Mouse (Mus musculus) cerebellum, adult (tissue): ENCODE measurements around the gene Ankrd33b.

Experiments used
- ATAC-seq: cut with Nextera tagmentation; 2 replicates; pipeline ENCODE4 v1.9.2; 2017; ENCODE audit warnings: mild to moderate bottlenecking, moderate library complexity, mixed read lengths; ENCODE audit not compliant: insufficient number of reproducible peaks, low FRiP score, low TSS enrichment

The Ankrd33b gene

DNA sequence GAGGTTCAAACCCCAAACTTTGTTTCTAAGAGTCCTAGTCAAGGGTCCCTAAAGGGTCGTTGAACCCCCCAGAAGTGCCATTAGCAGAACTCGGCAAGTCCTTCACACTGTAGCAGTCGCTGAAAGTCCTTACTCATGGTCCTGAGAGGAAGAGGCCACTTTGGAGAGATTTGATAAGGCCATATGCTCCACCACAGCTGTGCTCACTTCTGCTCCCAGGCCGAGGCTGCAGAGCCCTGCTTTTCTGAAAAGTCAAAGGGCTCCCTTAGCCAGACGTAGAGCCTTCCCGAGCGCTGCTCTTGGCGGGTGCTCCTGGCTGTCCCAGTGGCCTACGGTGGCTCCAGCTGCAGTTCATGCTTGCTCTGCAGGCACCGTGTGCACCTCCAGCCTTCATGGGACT lies 94.0 kb downstream of the Ankrd33b start:
- no peak for ATAC-seq

GRCm38 (mm10) chr15:31272695-31273094 lies 94.8 kb downstream of the Ankrd33b start:
- peak; percentile 41; the same call in 1 of the 2 replicates for ATAC-seq

DNA sequence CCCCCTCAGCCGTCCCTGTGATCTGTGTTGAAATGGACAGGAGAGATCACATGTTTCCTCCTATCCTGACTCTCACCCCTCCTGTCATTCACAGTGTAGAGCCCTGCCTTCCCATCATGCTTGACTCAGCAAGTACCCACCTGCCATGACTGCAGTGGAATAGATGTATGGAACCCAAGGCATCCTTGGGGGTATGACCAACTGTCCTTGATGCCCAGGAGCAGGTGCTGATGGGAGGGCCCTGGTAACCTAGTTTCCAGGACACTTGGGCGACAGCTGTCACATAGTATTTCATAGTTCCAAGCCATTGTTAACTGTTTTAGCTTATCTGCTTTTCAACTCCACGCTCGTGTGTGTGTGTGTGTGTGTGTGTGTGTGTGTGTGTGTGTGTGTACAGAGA lies 98.0 kb downstream of the Ankrd33b start:
- ATAC-seq: no peak

GRCm38 (mm10) chr15:31268148-31268547 lies 99.4 kb downstream of the Ankrd33b start:
- ATAC-seq: no peak

GRCm38 (mm10) chr15:31265845-31266244 lies 101.7 kb downstream of the Ankrd33b start:
- no peak for ATAC-seq

- ATAC-seq: no peak
Observed at GRCm38 (mm10) chr15:31265404-31265803, 102.1 kb downstream of the Ankrd33b start.

GRCm38 (mm10) chr15:31264827-31265226 lies 102.7 kb downstream of the Ankrd33b start:
- ATAC-seq: peak; percentile 61; the same call in 1 of the 2 replicates

DNA sequence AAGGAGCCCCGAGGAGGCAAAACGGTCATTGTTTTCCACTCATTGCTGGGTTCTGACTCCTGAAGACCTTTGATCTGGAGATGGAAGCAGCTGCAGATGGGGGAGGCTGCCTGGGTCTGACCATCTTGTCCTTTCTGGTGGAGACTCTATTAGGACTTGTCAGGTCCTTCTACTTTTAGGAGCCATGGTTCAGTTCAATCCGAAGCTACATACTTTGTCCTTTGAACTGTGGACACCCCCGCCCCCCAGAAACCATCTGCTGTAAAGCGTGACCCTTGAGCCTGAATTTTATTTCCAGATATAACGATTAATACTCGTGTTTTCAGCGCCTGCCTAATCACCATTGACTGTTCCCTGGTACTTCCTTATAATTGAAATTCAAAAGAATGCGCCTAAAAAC lies 105.2 kb downstream of the Ankrd33b start:
- no peak for ATAC-seq

DNA sequence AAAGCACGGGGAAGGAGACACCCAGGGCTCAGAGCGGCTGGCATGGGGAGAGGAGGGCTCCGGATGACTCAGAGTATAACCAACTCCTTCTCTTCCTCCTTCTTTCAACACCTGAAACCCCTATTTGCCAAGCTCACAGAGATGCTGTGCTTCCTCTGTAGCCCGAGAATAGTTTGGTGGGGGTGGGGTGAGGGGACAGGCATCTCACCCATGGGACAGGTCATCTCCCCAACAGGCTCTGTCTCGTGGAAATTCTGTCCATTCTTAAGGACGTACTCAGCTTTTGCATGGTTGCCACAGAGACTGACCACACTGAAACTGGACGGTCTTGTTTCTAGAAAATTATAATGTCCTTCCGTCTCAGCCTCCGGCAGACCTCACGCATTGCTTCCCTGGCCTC lies 106.4 kb downstream of the Ankrd33b start:
- ATAC-seq: no peak

DNA sequence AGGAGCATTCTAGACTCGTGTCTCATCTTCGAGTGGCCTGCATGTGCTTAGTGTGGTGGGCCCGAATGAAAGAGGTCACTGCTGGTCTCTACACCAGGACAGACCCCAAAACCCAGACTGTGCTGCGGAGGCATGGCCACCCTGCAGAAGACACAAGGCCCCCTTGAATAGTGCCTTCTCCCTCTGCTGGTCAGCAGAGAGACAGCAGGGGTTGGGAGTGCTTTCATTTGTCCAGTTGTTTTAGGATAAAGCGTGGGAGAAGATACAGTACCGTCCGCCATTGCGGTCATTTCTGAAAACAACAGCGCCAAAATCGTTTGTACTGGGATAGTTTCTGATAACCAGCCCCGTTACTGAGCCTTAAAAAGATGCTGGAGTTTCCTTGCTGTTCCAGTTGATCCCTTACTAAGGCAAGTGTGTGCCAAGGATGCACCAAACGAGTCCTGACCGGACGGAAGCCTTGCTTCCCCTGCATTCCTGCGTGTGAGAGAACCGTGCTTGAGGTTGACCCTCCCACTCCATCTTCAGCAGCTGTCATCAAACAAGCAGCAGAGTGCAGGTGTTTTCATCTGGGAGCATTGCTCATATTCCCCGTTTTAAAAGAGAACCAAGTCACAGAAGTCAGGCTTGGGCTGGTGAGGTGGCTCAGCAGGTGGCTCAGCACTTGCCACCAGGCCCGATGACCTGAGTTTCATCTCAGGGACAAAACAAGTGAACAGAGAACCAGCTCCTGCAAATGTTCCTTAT lies 108.7 kb downstream of the Ankrd33b start:
- ATAC-seq: no peak

DNA sequence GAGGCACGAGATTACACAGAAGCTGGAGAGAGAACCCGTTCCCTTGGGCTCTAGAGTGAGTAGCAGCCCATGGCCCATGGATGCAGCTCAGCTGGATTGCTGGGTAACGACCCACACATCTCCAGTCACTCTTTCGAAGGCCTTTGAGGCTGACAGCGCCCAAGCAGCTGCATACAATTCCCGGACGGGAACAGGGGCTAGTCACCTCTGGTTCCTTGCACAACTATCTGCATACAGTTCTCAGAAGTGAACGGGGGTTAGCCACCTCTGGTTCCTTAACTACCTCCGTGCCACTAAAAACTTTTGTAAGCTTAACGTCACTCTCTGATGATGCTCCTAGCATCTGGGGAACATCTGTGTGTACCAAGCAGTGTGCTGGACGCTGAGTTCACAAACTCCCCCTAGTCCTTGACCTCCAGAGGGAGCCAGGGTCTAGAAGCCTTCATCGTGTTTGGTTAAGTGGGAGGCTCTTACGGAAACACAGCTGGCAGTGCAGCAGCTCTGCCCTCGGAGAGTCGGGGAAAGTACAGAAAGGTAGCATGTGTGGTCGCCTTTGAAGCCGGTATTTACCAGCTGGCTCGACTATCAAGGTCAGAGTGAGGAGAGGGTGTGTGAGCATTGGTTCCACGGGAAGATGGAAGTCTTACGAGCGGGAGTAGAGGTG lies 109.4 kb downstream of the Ankrd33b start:
- ATAC-seq: no peak

- no peak for ATAC-seq
Observed at GRCm38 (mm10) chr15:31257329-31257728, 110.2 kb downstream of the Ankrd33b start.

DNA sequence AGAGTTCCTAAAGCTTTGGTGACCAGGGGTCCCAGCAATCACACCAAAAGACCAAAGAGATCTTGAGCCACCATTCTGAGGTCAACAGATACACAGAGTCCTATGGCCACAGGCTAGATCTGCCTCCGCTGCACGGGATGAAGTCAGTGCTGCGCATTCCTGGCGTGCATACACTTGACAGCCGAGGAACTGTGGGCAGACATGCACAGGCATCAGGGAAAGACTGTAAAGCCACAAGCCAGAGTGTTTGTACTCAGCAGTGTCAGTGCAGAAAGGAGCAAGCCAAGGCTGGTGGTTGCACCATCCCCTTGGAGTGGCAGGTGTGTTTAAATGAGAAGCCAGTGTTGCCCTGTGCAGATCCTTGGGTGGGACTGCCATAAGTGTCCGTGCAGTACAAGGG lies 111.8 kb downstream of the Ankrd33b start:
- ATAC-seq: no peak

GRCm38 (mm10) chr15:31254939-31255535 lies 112.5 kb downstream of the Ankrd33b start:
- no peak for ATAC-seq

DNA sequence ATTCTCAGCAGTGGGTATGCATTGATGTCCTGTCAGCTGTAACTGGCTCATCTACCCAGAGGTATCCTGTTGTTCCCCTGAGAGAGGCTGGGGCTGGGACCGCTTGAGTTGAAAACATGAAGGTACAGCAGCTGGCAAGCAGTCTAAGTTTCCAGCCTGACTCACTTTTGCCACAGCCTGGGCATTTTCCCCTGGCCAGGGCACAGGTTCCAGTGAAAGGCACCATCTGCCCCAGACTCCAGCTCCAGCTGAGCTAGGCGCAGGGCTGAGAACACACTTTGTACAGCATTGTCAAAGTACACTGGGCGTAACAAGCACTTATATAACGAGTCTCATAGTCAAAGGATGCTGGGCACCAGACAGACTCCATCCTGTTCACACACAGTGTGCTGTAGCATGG lies 113.6 kb downstream of the Ankrd33b start:
- no peak for ATAC-seq

DNA sequence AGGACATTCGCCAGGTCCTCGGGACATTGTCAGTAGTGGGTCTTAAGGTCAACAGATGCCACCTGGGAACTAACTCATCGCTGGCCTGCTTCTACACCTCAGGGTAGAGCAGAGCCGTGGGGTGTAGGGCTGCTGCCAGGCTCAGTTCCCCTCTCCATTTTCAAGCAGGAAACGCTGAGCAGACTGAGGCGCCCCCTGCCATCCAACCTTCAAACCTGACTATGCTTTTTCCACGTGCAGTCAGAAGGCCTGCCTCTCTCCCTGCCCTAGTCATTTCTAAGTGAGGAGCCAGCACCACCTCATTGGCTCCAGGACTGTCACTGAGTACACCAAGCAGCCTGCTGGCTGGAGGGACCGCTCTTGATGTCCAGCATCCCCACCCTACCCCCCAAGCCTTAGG lies 114.1 kb downstream of the Ankrd33b start:
- no peak for ATAC-seq

- no peak for ATAC-seq
Observed at GRCm38 (mm10) chr15:31252590-31253311, 114.8 kb downstream of the Ankrd33b start.

DNA sequence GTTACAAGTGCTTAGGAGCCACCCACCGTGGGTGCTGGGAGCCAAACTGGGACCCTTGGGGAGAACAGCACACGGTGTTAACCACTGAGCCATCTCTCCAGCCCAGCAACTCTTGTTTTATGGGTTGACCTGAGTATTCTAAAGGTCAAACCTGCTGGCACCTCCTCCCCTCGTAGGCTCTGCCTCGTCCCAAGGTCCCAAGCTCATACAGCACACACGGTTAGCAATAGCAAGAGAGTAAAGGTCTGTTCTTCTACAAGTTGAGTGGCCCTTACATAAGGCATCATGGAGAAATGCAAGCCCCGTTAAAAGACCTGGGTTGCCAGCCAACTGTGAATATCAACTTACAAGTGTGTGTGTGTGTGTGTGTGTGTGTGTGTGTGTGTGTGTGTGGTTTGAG lies 116.3 kb downstream of the Ankrd33b start:
- no peak for ATAC-seq

GRCm38 (mm10) chr15:31250676-31251075 lies 116.8 kb downstream of the Ankrd33b start:
- no peak for ATAC-seq

DNA sequence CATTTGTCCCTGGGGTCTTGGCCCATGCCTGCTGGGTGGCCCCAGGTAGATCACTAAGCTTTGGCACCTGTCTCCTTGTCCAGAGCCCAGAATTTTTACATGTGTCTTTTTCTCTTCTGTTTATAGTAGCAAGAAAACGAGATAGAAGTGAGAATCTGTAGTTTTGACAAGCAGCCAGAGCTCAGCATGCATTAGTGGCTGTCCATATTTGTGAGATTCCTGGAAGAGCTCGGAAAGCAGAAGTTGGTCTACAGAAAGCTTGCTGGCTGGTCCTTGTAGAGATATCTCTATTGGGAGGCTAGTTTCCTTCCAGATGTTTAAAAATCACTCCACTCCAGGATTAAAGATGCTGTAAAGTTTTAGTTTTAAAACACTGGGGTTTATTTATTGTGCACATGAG lies 117.5 kb downstream of the Ankrd33b start:
- ATAC-seq: no peak

- ATAC-seq: no peak
Observed at GRCm38 (mm10) chr15:31248882-31249281, 118.6 kb downstream of the Ankrd33b start.
